Mouse (Mus musculus) testis, adult 2 months (tissue): ENCODE data around the gene St6galnac3.

ENCODE experiments used
- CTCF ChIP-seq: fragments of 200-500 bp; IDR thresholded peaks from 2 replicates; pipeline ENCODE4 v1.5.1; 2012; ENCODE audit warnings: low read depth, mild to moderate bottlenecking, inconsistent platforms, low read length, moderate library complexity; ENCODE audit not compliant: control insufficient read depth, insufficient read depth, insufficient replicate concordance
- POLR2A ChIP-seq: fragments of 200-500 bp; IDR thresholded peaks from 2 replicates; pipeline ENCODE4 v1.6.1; 2012; ENCODE audit warnings: low read depth, mild to moderate bottlenecking, inconsistent platforms, low read length, moderate library complexity; ENCODE audit not compliant: control insufficient read depth

- TF ChIP-seq POLR2A (no peak), CTCF (no peak)
Measured at GRCm38 (mm10) chr3:153719256-153719970, 5.6 kb downstream of the St6galnac3 start.
